In the genomic region with DNA sequence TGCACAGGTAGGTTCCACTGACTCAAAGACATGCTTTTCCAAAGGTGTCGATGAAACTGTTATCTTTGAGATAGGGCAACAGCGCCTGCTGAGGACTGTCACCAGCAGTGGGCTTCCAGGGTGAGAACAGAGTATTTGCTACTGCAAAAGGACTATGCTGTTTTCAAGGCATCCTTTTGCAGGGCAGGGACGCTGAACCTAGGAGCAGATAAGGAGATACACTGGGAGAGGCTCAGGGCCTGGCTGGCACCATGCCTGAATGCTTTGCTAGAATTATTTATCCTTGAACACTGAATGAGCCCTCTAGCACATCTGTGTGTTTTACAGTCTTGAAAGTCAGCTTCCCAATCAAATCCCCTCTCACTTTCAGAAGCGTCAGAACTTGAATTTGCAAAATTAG, we compare ENCODE assay signal across 32 mouse cellular contexts. TPM values are rescaled to one million over a fixed set of nuclear protein-coding genes. Genes with fewer than 3 reads are reported as not detected.
DNase-seq lines count a peak whose midpoint lies in the region; ATAC-seq and TF ChIP-seq lines count a peak whose summit lies in the region.
"Had no signal": no experiment of that assay in that cellular context is flagged by ENCODE, and none has a peak within 500 bp of the region (broad histone marks: within the 10 kb centered on the region; RNA-seq: fewer than 3 reads in every experiment).

No protein-coding gene starts in this region.

- no peak overlapping the region for H3K27ac ChIP-seq in lung, postnatal 0 days (ENCODE audit: low read length)
- no peak overlapping the region for H3K27ac ChIP-seq in intestine, embryonic 16.5 days (ENCODE audit: low read length)
- H3K27ac ChIP-seq: embryonic facial prominence, embryonic 10.5 days; embryonic facial prominence, embryonic 13.5 days; forebrain, embryonic 12.5 days; forebrain, embryonic 15.5 days; hindbrain, embryonic 10.5 days; hindbrain, embryonic 13.5 days; intestine, embryonic 15.5 days had no signal

- no peak overlapping the region for H3K4me3 ChIP-seq in lung, postnatal 0 days (ENCODE audit: low read depth, low read length)
- H3K4me3 ChIP-seq in intestine, embryonic 16.5 days (ENCODE audit: low read length): no peak overlapping the region
- H3K4me3 ChIP-seq: embryonic facial prominence, embryonic 10.5 days; embryonic facial prominence, embryonic 13.5 days; erythroblast, embryonic 14.5 days; forebrain, embryonic 12.5 days; forebrain, embryonic 15.5 days; hindbrain, embryonic 10.5 days; hindbrain, embryonic 13.5 days; intestine, embryonic 15.5 days had no signal

- H3K4me2 ChIP-seq in lung, postnatal 0 days (replicated peaks; ENCODE audit: low read depth, low read length): no peak overlapping the region
- no peak overlapping the region for H3K4me2 ChIP-seq in intestine, embryonic 16.5 days (ENCODE audit: low read depth, low read length)
- H3K4me2 ChIP-seq: embryonic facial prominence, embryonic 13.5 days; forebrain, embryonic 12.5 days; forebrain, embryonic 15.5 days; heart, embryonic 11.5 days; hindbrain, embryonic 13.5 days; intestine, embryonic 15.5 days had no signal

- no peak for TF ChIP-seq EP300 in lung, postnatal 0 days (IDR thresholded peaks at IDR 0.05)

- 53% methylated on average over 4 of the region's 4 CpGs for WGBS in lung, postnatal 0 days
- WGBS in intestine, embryonic 16.5 days: 68% methylated on average over 4 of the region's 4 CpGs

- no peak for ATAC-seq in lung, postnatal 0 days
- ATAC-seq in intestine, embryonic 16.5 days: no peak
- ATAC-seq: forebrain, embryonic 15.5 days; hindbrain, embryonic 16.5 days; intestine, embryonic 15.5 days; Patski had no signal

- no peaks in the 10 kb centered on the region for H3K9me3 ChIP-seq in lung, postnatal 0 days (ENCODE audit: low read length)
- H3K9me3 ChIP-seq in intestine, embryonic 16.5 days (ENCODE audit: control insufficient read depth, low read length): no peaks in the 10 kb centered on the region
- H3K9me3 ChIP-seq: embryonic facial prominence, embryonic 10.5 days; embryonic facial prominence, embryonic 13.5 days; forebrain, embryonic 12.5 days; forebrain, embryonic 15.5 days; G1E; hindbrain, embryonic 10.5 days; hindbrain, embryonic 13.5 days; intestine, embryonic 15.5 days had no signal

- peak; percentile 43 for DNase-seq in adrenal gland, adult 2 months
- DNase-seq in adrenal gland, adult 8-10 months: no peak
- peak; percentile 64 for DNase-seq in ovary, postnatal 36 days (ENCODE audit: low spot score)
- no peak for DNase-seq in ovary, postnatal 14 days (ENCODE audit: low spot score)
- peak; percentile 30 to 51 for DNase-seq in adrenal gland, postnatal 36 days
- no peak for DNase-seq in lung, postnatal 0 days (ENCODE audit: low spot score)
- DNase-seq: B cell, adult 2 months; cerebellum, adult 11-12 months; cerebellum, adult 8-10 months; cerebellum, postnatal 10 days; cerebellum, postnatal 36 days; embryo, embryonic 11 days; gastrocnemius, postnatal 36 days; heart, postnatal 36 days had no signal

- H3K36me3 ChIP-seq in lung, postnatal 0 days (ENCODE audit: insufficient read depth, low read length): no peaks in the 10 kb centered on the region
- no peaks in the 10 kb centered on the region for H3K36me3 ChIP-seq in intestine, embryonic 16.5 days (ENCODE audit: control insufficient read depth, insufficient read depth, low read length)
- H3K36me3 ChIP-seq: embryonic facial prominence, embryonic 10.5 days; embryonic facial prominence, embryonic 13.5 days; forebrain, embryonic 12.5 days; forebrain, embryonic 15.5 days; G1E; hindbrain, embryonic 10.5 days; hindbrain, embryonic 13.5 days; intestine, embryonic 15.5 days had no signal

- H3K27me3 ChIP-seq in lung, postnatal 0 days (replicated peaks; ENCODE audit: insufficient read depth, low read length): no peaks in the 10 kb centered on the region
- no peaks in the 10 kb centered on the region for H3K27me3 ChIP-seq in intestine, embryonic 16.5 days (replicated peaks; ENCODE audit: control insufficient read depth, insufficient read depth, low read length)
- H3K27me3 ChIP-seq: CH12.LX; embryonic facial prominence, embryonic 13.5 days; forebrain, embryonic 12.5 days; forebrain, embryonic 15.5 days; hindbrain, embryonic 13.5 days; intestine, embryonic 15.5 days had no signal

- no peak overlapping the region for H3K9ac ChIP-seq in lung, postnatal 0 days (replicated peaks; ENCODE audit: low read depth)
- no peak overlapping the region for H3K9ac ChIP-seq in intestine, embryonic 16.5 days (ENCODE audit: low read depth, low read length)
- H3K9ac ChIP-seq: embryonic facial prominence, embryonic 13.5 days; forebrain, embryonic 12.5 days; forebrain, embryonic 15.5 days; hindbrain, embryonic 13.5 days; intestine, embryonic 15.5 days had no signal

- H3K4me1 ChIP-seq in lung, postnatal 0 days (ENCODE audit: insufficient read depth, low read depth, low read length): no peaks in the 10 kb centered on the region
- H3K4me1 ChIP-seq in intestine, embryonic 16.5 days (ENCODE audit: control insufficient read depth, insufficient read depth, low read length): no peaks in the 10 kb centered on the region
- H3K4me1 ChIP-seq: embryonic facial prominence, embryonic 13.5 days; forebrain, embryonic 12.5 days; hindbrain, embryonic 13.5 days; intestine, embryonic 15.5 days had no signal

- no peak for TF ChIP-seq CTCF in lung, postnatal 0 days (IDR thresholded peaks at IDR 0.05)

RNA-seq across cellular contexts. Expression of a gene that starts 11.8 kb away (rescaled TPM):
- under 1 TPM in 1 of 2 experiments, not detected in 1; 0.10 TPM for total RNA-seq in adrenal gland, adult 2 months (2021)
- not detected in 2 replicates for polyA plus RNA-seq in adrenal gland, adult 2 months (2012; rRNA removed)
- not detected for total RNA-seq in adrenal gland, adult 8-10 months (2022)
- total RNA-seq in adrenal gland, postnatal 36 days (2021): under 1 TPM in 1 of 2 experiments, not detected in 1; 0.07 TPM
- 0.04 TPM in 1 of 2 replicates, not detected in the other for polyA plus RNA-seq in lung, postnatal 0 days (2015; fragmentation: Nextera tagmentation; extraction: Ambion mirVana)
- 0.06 and 0.10 TPM in 2 replicates for polyA plus RNA-seq in intestine, embryonic 16.5 days (2015; fragmentation: Nextera tagmentation; extraction: Ambion mirVana)
- total RNA-seq: gastrocnemius, adult 8-10 months; granulocyte monocyte progenitor cell, adult 5-6 weeks; heart, adult 8-10 months; heart, postnatal 36 days had no signal
- polyA plus RNA-seq: erythroblast, embryonic 14.5 days; forebrain, embryonic 12.5 days; heart, postnatal 0 days; Patski had no signal

Comparison
In these comparisons a context has a peak if more than half of its experiments do, and no peak if none do; other contexts are left out.
1. DNase-seq: peak in adrenal gland, adult 2 months (single experiment), ovary, postnatal 36 days (single experiment) and adrenal gland, postnatal 36 days (2 of 2); none in adrenal gland, adult 8-10 months (single experiment), ovary, postnatal 14 days (single experiment) and lung, postnatal 0 days (single experiment).